Mouse (Mus musculus) left cerebral cortex, adult 6 months (tissue): Measurements from ENCODE around the gene Agpat1. TPM values are rescaled to one million over a fixed set of nuclear protein-coding genes. Genes with fewer than 3 reads are reported as not detected.

Source experiments
- long read RNA-seq, 2 experiments: library from polyadenylated mRNA; unstranded; transcript quantifications; one replicate each; pipeline ENCODE4 v2.0.0; 2019 to 2020
- polyA plus RNA-seq: library from polyadenylated mRNA; unstranded; fragments of <200 nt; fragmentation: Nextera tagmentation; gene quantifications from 2 replicates; pipeline ENCODE4 v1.2.3, GENCODE M21; 2021

Agpat1 gene
- 68.0 and 88.2 TPM in 2 replicates for polyA plus RNA-seq
- long read RNA-seq, experiment 1, transcript Agpat1-201 (7 exons, 2,190 nt), result major isoform, 178 of 233 reads
- long read RNA-seq, experiment 1, transcript Agpat1-205 (7 exons, 1,105 nt), result minor isoform, 15 of 233 reads
- long read RNA-seq, experiment 1, partial matches to known transcripts, result 23 of 233 reads
- long read RNA-seq, experiment 1, other reads (novel, unspliced or antisense), result 17 of 233 reads
- long read RNA-seq, experiment 2, partial matches to known transcripts, result 31 of 34 reads
- long read RNA-seq, experiment 2, other reads (novel, unspliced or antisense), result 0 of 34 reads

DNA sequence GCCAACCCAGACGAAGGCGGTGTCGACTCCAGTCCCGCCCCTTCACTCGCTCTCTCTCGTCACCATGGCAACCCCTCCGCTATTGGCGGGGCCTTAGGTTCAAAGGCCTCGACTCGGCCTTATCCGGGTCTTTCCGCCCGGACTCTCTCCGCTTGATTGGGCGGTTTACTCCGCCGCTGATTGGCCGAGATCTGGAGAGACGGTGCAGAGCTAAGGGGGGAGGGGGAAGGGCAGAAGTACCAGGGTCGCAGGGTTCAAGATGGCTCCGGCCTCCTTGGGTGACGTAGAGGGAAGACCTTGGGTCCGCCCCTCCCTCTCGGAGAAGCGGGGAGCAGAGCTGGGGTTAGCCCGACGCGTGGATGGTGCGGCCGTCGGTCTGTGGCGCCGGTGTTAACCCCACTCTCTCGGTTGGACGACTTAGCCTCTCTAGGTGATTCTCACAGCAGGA lies at the start of gene Agpat1:
Gene Agpat1 (plus strand): TSS at position 202 of the 448 bp plus-strand sequence.

GRCm38 (mm10) chr17:34564003-34564421 lies 40.0 kb upstream of the Agpat1 start, which contains the start of gene Notch4:
Gene Notch4 (plus strand): TSS chr17:34564268.

GRCm38 (mm10) chr17:34589681-34590101 lies 14.4 kb upstream of the Agpat1 start, which contains the start of gene Gpsm3:
Gene Gpsm3 (plus strand): TSS chr17:34589806.

GRCm38 (mm10) chr17:34591029-34591993 lies 12.8 kb upstream of the Agpat1 start, which contains the start of gene Pbx2:
Gene Pbx2 (plus strand): TSS chr17:34591266.

GRCm38 (mm10) chr17:34597566-34598095 lies 6.4 kb upstream of the Agpat1 start, which contains the start of gene Ager:
Gene Ager (plus strand): TSS chr17:34597862.

GRCm38 (mm10) chr17:34603375-34604060 lies 544 bp upstream of the Agpat1 start, which contains the start of gene Rnf5:
Gene Rnf5 (minus strand): TSS chr17:34603690.

DNA sequence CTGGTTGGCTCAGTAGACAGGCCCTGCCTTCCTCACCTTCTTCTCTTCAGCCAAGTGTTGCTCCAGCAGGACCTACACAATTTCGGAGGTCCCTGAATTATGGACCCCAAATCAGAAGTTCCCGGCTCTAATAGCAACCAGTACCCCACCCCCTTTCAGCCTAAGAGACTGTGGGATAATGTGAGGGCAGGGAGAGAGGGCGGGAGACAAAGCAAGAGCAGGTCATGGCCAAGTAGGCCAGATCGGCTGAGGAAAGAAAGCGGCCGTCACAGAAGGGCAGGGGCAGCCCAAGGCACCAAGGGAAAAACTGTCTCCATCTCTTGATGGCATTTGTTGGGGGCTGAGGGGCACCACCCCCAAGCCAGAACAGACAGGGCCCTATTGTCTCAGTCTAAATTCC lies 11.8 kb downstream of the Agpat1 start, which contains the start of gene Egfl8:
Gene Egfl8 (minus strand): TSS at position 101 of the 400 bp plus-strand sequence.

DNA sequence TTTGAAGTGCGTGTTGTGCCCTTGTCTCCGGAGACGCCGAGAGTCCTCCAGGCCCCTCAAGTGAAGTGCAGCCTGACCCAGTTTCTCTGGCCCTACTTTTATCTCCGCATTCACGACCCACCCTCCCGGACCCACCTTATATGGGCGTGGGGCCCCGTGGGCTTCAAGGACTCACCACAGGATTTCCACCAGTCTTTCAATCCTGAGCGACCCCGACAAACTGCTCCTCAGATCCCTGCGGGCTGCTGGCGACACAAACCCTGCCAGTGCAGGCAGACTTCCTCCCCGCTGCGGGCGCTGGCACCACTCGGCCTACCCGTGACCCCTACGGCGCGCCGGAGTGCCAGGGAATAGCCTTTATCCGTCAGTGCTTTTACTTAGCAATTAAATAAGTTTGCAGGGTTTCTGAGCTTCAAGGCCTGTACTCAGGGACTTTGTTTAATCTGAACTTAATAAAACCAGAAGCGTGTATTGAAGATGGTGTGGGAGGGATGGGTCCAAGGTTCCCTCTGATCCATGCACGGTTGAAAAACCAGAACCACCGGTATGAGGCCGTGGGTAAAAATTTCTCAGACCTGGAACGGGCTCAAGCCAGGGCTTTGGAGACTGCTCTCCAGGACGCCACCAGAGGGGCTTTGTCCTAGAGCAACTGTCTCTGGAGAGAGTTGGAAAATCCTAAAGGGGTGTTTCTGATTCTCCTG lies 24.0 kb downstream of the Agpat1 start, which contains the start of gene Ppt2:
Gene Ppt2 (minus strand): TSS at position 568 of the 701 bp plus-strand sequence.

DNA sequence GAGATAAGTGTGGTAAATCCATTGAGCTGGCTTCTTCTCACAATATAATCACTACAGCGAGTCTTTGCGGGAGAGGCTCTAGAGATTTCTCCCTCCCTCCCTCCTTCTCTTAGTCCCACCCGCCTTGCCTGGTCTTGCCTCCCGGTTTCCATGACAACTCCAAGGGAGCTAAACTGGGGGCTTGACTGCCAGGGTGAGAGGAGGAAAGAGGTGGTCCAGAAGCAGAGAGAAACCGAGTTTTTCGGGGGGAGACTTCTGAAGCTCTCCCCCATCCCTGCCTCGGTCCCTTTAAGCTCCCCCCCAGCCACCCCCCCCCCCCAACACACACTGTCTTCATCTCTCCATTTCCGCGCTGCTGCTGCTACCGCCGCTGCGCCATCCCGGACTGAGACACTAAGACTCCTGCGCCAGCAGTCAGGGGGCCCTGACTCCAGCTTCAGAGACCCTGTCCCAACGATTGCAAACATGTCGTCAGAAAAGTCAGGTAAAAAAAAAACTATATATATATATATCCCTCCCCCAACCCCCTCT lies 25.2 kb downstream of the Agpat1 start, which contains the start of gene Prrt1:
Gene Prrt1 (plus strand): TSS at position 313 of the 531 bp plus-strand sequence.

GRCm38 (mm10) chr17:34644608-34645007 lies 40.5 kb downstream of the Agpat1 start, which contains the start of gene Fkbpl:
Gene Fkbpl (plus strand): TSS chr17:34644764.

GRCm38 (mm10) chr17:34646906-34647787 lies 43.1 kb downstream of the Agpat1 start, which contains the start of gene Atf6b:
Gene Atf6b (plus strand): TSS chr17:34647146.

Other genes with a start within 250 kb of the Agpat1 start
- gene Btnl2, start 249.4 kb upstream of the Agpat1 start, polyA plus RNA-seq, result not detected in 2 replicates
- not detected in 2 replicates for gene Btnl1, start 227.1 kb upstream of the Agpat1 start, polyA plus RNA-seq
- 0.48 and 0.95 TPM in 2 replicates for gene BC051142, start 205.4 kb upstream of the Agpat1 start, polyA plus RNA-seq
- not detected in 2 replicates for gene Btnl4, start 126.9 kb upstream of the Agpat1 start, polyA plus RNA-seq
- gene Btnl6, start 86.9 kb upstream of the Agpat1 start, polyA plus RNA-seq, result not detected in 2 replicates
- 0.38 and 2.3 TPM in 2 replicates for gene Notch4, start 40.0 kb upstream of the Agpat1 start, polyA plus RNA-seq
- gene Gpsm3, start 14.5 kb upstream of the Agpat1 start, polyA plus RNA-seq, result 0.33 and 1.7 TPM in 2 replicates
- 1.8 and 4.5 TPM in 2 replicates for gene Pbx2, start 13.0 kb upstream of the Agpat1 start, polyA plus RNA-seq
- gene Ager, start 6.4 kb upstream of the Agpat1 start, polyA plus RNA-seq, result 0.64 and 0.85 TPM in 2 replicates
- 171 and 196 TPM in 2 replicates for gene Rnf5, start 572 bp upstream of the Agpat1 start, polyA plus RNA-seq
- gene Egfl8, start 11.7 kb downstream of the Agpat1 start, polyA plus RNA-seq, result 4.0 and 4.1 TPM in 2 replicates
- 6.5 and 13.9 TPM in 2 replicates for gene Ppt2, start 24.2 kb downstream of the Agpat1 start, polyA plus RNA-seq
- gene Prrt1, start 25.3 kb downstream of the Agpat1 start, polyA plus RNA-seq, result 12.4 and 24.5 TPM in 2 replicates
- 15.4 and 17.0 TPM in 2 replicates for gene Fkbpl, start 40.5 kb downstream of the Agpat1 start, polyA plus RNA-seq
- gene Atf6b, start 42.9 kb downstream of the Agpat1 start, polyA plus RNA-seq, result 25.6 and 45.1 TPM in 2 replicates
- gene Tnxb, start 66.3 kb downstream of the Agpat1 start, polyA plus RNA-seq, result 0.04 and 0.10 TPM in 2 replicates
- 3.9 and 8.9 TPM in 2 replicates for gene C4b, start 139.6 kb downstream of the Agpat1 start, polyA plus RNA-seq
- gene Cyp21a1, start 200.3 kb downstream of the Agpat1 start, polyA plus RNA-seq, result not detected in 2 replicates
- gene Stk19, start 232.7 kb downstream of the Agpat1 start, polyA plus RNA-seq, result 60.8 and 64.9 TPM in 2 replicates
- gene Dxo, start 232.8 kb downstream of the Agpat1 start, polyA plus RNA-seq, result 25.6 and 26.2 TPM in 2 replicates
- 20.2 and 21.7 TPM in 2 replicates for gene Skiv2l, start 245.9 kb downstream of the Agpat1 start, polyA plus RNA-seq
- 34.1 and 37.6 TPM in 2 replicates for gene Nelfe, start 246.1 kb downstream of the Agpat1 start, polyA plus RNA-seq